Mouse (Mus musculus) limb, embryonic 12.5 days (tissue): ENCODE results near the gene Cygb. TPM values are rescaled to one million over a fixed set of nuclear protein-coding genes. Genes with fewer than 3 reads are reported as not detected.

Experiments
- ATAC-seq: fragments of 200-750 bp; cut with Nextera tagmentation; 2 replicates; pipeline ENCODE4 v1.8.0; 2017; ENCODE audit warnings: low read depth, moderate TSS enrichment; ENCODE audit not compliant: insufficient number of reproducible peaks, insufficient read depth, low FRiP score, low TSS enrichment
- H3K27ac ChIP-seq: fragments of 300-500 bp; sonication (generic); 2 replicates; pipeline ENCODE4 v1.5.1; 2016; ENCODE audit warnings: mild to moderate bottlenecking, moderate library complexity
- H3K27me3 ChIP-seq: fragments of 300-500 bp; sonication (generic); 2 replicates; pipeline ENCODE4 v1.6.1; 2016; ENCODE audit warnings: mild to moderate bottlenecking, moderate library complexity
- H3K36me3 ChIP-seq: fragments of 300-500 bp; sonication (generic); 2 replicates; pipeline ENCODE4 v1.6.1; 2016; ENCODE audit warnings: mild to moderate bottlenecking, moderate library complexity
- H3K4me1 ChIP-seq: fragments of 300-500 bp; sonication (generic); replicated peaks from 2 replicates; pipeline ENCODE4 v1.6.1; 2016
- H3K4me2 ChIP-seq: fragments of 300-500 bp; sonication (generic); 2 replicates; pipeline ENCODE4 v1.6.1; 2016; ENCODE audit warnings: mild to moderate bottlenecking, moderate library complexity
- H3K4me3 ChIP-seq: fragments of 300-500 bp; sonication (generic); replicated peaks from 2 replicates; pipeline ENCODE4 v1.5.1; 2016; ENCODE audit warnings: mild to moderate bottlenecking
- H3K9ac ChIP-seq: fragments of 300-500 bp; sonication (generic); replicated peaks from 2 replicates; pipeline ENCODE4 v1.6.1; 2016; ENCODE audit warnings: mild to moderate bottlenecking, moderate library complexity
- H3K9me3 ChIP-seq: fragments of 300-500 bp; sonication (generic); 2 replicates; pipeline ENCODE4 v1.6.1; 2016; ENCODE audit warnings: mild to moderate bottlenecking, moderate library complexity
- WGBS: fragments of 180-500 bp; shearing (Covaris S2); methylation state at CpG from one replicate; pipeline ENCODE4 v1.1.7; 2016; 5-methylcytosine and 5-hydroxymethylcytosine counted together
- polyA plus RNA-seq: library from polyadenylated mRNA; unstranded; fragments of >200 nt; fragmentation: Nextera tagmentation; extraction: Ambion mirVana; gene quantifications from 2 replicates; pipeline ENCODE4 v1.2.1, GENCODE M21; 2016

The Cygb gene
- polyA plus RNA-seq, 1 experiment from 2014 or later, result 3.1 TPM

- no peak overlapping the region for H3K4me3 ChIP-seq
- WGBS, result 82% methylated on average over 6 of the region's 6 CpGs
- no peak overlapping the region for H3K27ac ChIP-seq
- no peaks in the 10 kb centered on the region for H3K36me3 ChIP-seq
- H3K4me2 ChIP-seq, result no peak overlapping the region
- H3K27me3 ChIP-seq, result no peaks in the 10 kb centered on the region; the same call in 1 of the 2 replicates
- no peak overlapping the region for H3K9ac ChIP-seq
- no peaks in the 10 kb centered on the region for H3K9me3 ChIP-seq
- ATAC-seq, result no peak
- peaks cover 5% of the 10 kb centered on the region; the same call in 1 of the 2 replicates for H3K4me1 ChIP-seq
These were observed 24.6 kb downstream of the Cygb start for GRCm38 (mm10) chr11:116629472-116629871.

- H3K9ac ChIP-seq, result no peak overlapping the region
- WGBS, result 56% methylated on average over 9 of the region's 9 CpGs
- peaks cover 9% of the 10 kb centered on the region; the same call in 1 of the 2 replicates for H3K4me1 ChIP-seq
- H3K4me2 ChIP-seq, result no peak overlapping the region
- H3K36me3 ChIP-seq, result no peaks in the 10 kb centered on the region
- H3K4me3 ChIP-seq, result no peak overlapping the region
- H3K9me3 ChIP-seq, result no peaks in the 10 kb centered on the region
- H3K27me3 ChIP-seq, result peaks cover 4% of the 10 kb centered on the region
- H3K27ac ChIP-seq, result peak overlapping the region; percentile 29; the same call in 1 of the 2 replicates
- no peak for ATAC-seq
These were observed 25.4 kb downstream of the Cygb start for GRCm38 (mm10) chr11:116628712-116629111.

- Histone ChIP-seq H3K36me3 (no peaks in the 10 kb centered on the region), H3K27me3 (peaks cover 15% of the 10 kb centered on the region), H3K4me3 (no peak overlapping the region), H3K9ac (no peak overlapping the region), H3K9me3 (no peaks in the 10 kb centered on the region), H3K4me2 (no peak overlapping the region), H3K27ac (no peak overlapping the region), H3K4me1 (peaks cover 22% of the 10 kb centered on the region)
- no peak for ATAC-seq
- WGBS, result 43% methylated on average over 10 of the region's 10 CpGs
These were observed 26.8 kb downstream of the Cygb start for GRCm38 (mm10) chr11:116627072-116628020.

- H3K4me2 ChIP-seq, result no peak within 1 kb of the TSS
- no peak within 1 kb of the TSS for H3K27ac ChIP-seq
- WGBS, result 66% methylated on average over 10 of the region's 10 CpGs
- H3K9ac ChIP-seq, result 0 out of 2 replicates have a peak within 1 kb of the TSS, but pooled peaks have one; percentile 23
- no peaks in the 10 kb centered on the region for H3K9me3 ChIP-seq
- no peaks in the 10 kb centered on the region for H3K36me3 ChIP-seq
- peaks cover 30% of the 10 kb centered on the region for H3K4me1 ChIP-seq
- no peak within 1 kb of the TSS for H3K4me3 ChIP-seq
- H3K27me3 ChIP-seq, result peaks cover 15% of the 10 kb centered on the region
- ATAC-seq, result no peak
These were observed 27.6 kb downstream of the Cygb start, which contains the start of gene Rhbdf2 for GRCm38 (mm10) chr11:116626299-116627071. Gene Rhbdf2, minus strand, starts transcription at chr11:116627019.

GRCm38 (mm10) chr11:116625081-116626000 lies 28.8 kb downstream of the Cygb start:
- Histone ChIP-seq H3K4me2 (no peak overlapping the region), H3K9me3 (no peaks in the 10 kb centered on the region), H3K36me3 (no peaks in the 10 kb centered on the region), H3K27ac (no peak overlapping the region), H3K9ac (no peak overlapping the region), H3K4me1 (peaks cover 39% of the 10 kb centered on the region), H3K27me3 (peaks cover 15% of the 10 kb centered on the region), H3K4me3 (no peak overlapping the region)
- no peak for ATAC-seq
- 74% methylated on average over 17 of the region's 17 CpGs for WGBS

- Histone ChIP-seq H3K36me3 (no peaks in the 10 kb centered on the region), H3K4me3 (peak overlapping the region; percentile 76), H3K4me1 (peaks cover 48% of the 10 kb centered on the region), H3K9me3 (no peaks in the 10 kb centered on the region), H3K9ac (peak overlapping the region; percentile 79), H3K4me2 (peak overlapping the region; percentile 91), H3K27ac (no peak overlapping the region), H3K27me3 (peaks cover 15% of the 10 kb centered on the region)
- ATAC-seq, result peak; percentile 23; the same call in 1 of the 2 replicates
- WGBS, result 16% methylated on average over 35 of the region's 42 CpGs
These were observed 29.8 kb downstream of the Cygb start for GRCm38 (mm10) chr11:116624131-116624832.

GRCm38 (mm10) chr11:116623281-116624124 lies 30.6 kb downstream of the Cygb start:
- 5% methylated on average over 40 of the region's 40 CpGs for WGBS
- no peak overlapping the region for H3K27ac ChIP-seq
- H3K9ac ChIP-seq, result peak overlapping the region; percentile 79
- H3K9me3 ChIP-seq, result no peaks in the 10 kb centered on the region
- H3K4me1 ChIP-seq, result peaks cover 56% of the 10 kb centered on the region
- peak overlapping the region; percentile 76 for H3K4me3 ChIP-seq
- H3K4me2 ChIP-seq, result peak overlapping the region; percentile 91
- ATAC-seq, result no peak; the same call in 1 of the 2 replicates
- no peaks in the 10 kb centered on the region for H3K36me3 ChIP-seq
- peaks cover 15% of the 10 kb centered on the region for H3K27me3 ChIP-seq

- Histone ChIP-seq H3K27ac (no peak overlapping the region), H3K9me3 (no peaks in the 10 kb centered on the region), H3K4me3 (no peak overlapping the region), H3K27me3 (peaks cover 20% of the 10 kb centered on the region), H3K4me2 (peak overlapping the region; percentile 24; the same call in 1 of the 2 replicates), H3K4me1 (peaks cover 77% of the 10 kb centered on the region), H3K36me3 (no peaks in the 10 kb centered on the region), H3K9ac (no peak overlapping the region)
- no peak for ATAC-seq
- WGBS, result 38% methylated on average over 6 of the region's 6 CpGs
These were observed 32.8 kb downstream of the Cygb start for GRCm38 (mm10) chr11:116621258-116621704.

- Histone ChIP-seq H3K27me3 (peaks cover 20% of the 10 kb centered on the region), H3K9me3 (no peaks in the 10 kb centered on the region), H3K27ac (no peak overlapping the region), H3K9ac (no peak overlapping the region), H3K4me3 (no peak overlapping the region), H3K4me1 (peaks cover 83% of the 10 kb centered on the region), H3K36me3 (no peaks in the 10 kb centered on the region), H3K4me2 (no peak overlapping the region; the same call in 1 of the 2 replicates)
- 77% methylated on average over 10 of the region's 10 CpGs for WGBS
- no peak for ATAC-seq
These were observed 33.4 kb downstream of the Cygb start for GRCm38 (mm10) chr11:116620559-116621253.
